In genomic region chr19:46044271-46044992, GRCm38 (mm10) we compare ENCODE assay signal across 8 mouse cellular contexts. TPM values are rescaled to one million over a fixed set of nuclear protein-coding genes. Genes with fewer than 3 reads are reported as not detected.
DNase-seq lines count a peak whose midpoint lies in the region; ATAC-seq and TF ChIP-seq lines count a peak whose summit lies in the region.

Gene Pprc1, plus strand, starts transcription at chr19:46044886.

- WGBS in bone marrow, adult 2 months: under 1% methylated on average over 34 of the region's 34 CpGs
- WGBS in forebrain, embryonic 13.5 days: under 1% methylated on average over 23 of the region's 34 CpGs
- WGBS in macrophage (ENCODE audit: missing documents): 2% methylated on average over 30 of the region's 34 CpGs

- H3K27me3 ChIP-seq in forebrain, embryonic 13.5 days: no peaks in the 10 kb centered on the region

- TF ChIP-seq CTCF in bone marrow, adult 2 months (IDR thresholded peaks at IDR 0.05; ENCODE audit: control insufficient read depth, insufficient read depth, low read length): no peak

- H3K9ac ChIP-seq in forebrain, embryonic 13.5 days: peak within 1 kb of the TSS; percentile 99

- peaks cover 51% of the 10 kb centered on the region for H3K79me2 ChIP-seq in macrophage (ENCODE audit: inconsistent target)

- peak within 1 kb of the TSS; percentile 79 for H3K27ac ChIP-seq in bone marrow, adult 2 months (ENCODE audit: control insufficient read depth, insufficient read depth, low read depth, low read length, poor library complexity)
- peak within 1 kb of the TSS; percentile 99 for H3K27ac ChIP-seq in forebrain, embryonic 13.5 days
- H3K27ac ChIP-seq in macrophage: peak within 1 kb of the TSS; percentile 60

- no peak for TF ChIP-seq POLR2A in bone marrow, adult 2 months (IDR thresholded peaks at IDR 0.05; ENCODE audit: borderline replicate concordance, control insufficient read depth, low read depth, low read length)

- H3K4me2 ChIP-seq in forebrain, embryonic 13.5 days: peak within 1 kb of the TSS; percentile 100

- intact Hi-C loops in heart, postnatal 36 days (cut with DNase I): loop anchor here (2.0 kb wide), 1 partner anchor 40 kb away; no protein-coding TSS in a partner anchor

- no peak for ATAC-seq in forebrain, embryonic 13.5 days

- peaks cover 9% of the 10 kb centered on the region for H3K4me1 ChIP-seq in bone marrow, adult 2 months (ENCODE audit: control insufficient read depth, insufficient read depth, low read length)
- peaks cover 61% of the 10 kb centered on the region for H3K4me1 ChIP-seq in forebrain, embryonic 13.5 days

- no peaks in the 10 kb centered on the region for H3K9me3 ChIP-seq in forebrain, embryonic 13.5 days (replicated peaks)

- no peak for DNase-seq in left cerebral cortex, adult 18-20 months (ENCODE audit: low spot score in 2 of 2)
- no peak for DNase-seq in left cerebral cortex, adult 9 months (ENCODE audit: low spot score in 2 of 2)
- DNase-seq in heart, postnatal 36 days: peak; percentile 51 to 61
- no peak for DNase-seq in layer of hippocampus, postnatal 14 days (ENCODE audit: low spot score in 2 of 2)
- DNase-seq in thymus, postnatal 25 days: peak; percentile 30

- H3K4me3 ChIP-seq in bone marrow, adult 2 months (replicated peaks; ENCODE audit: control insufficient read depth, low read depth, low read length): peak within 1 kb of the TSS; percentile 97
- peak within 1 kb of the TSS; percentile 95 for H3K4me3 ChIP-seq in forebrain, embryonic 13.5 days
- H3K4me3 ChIP-seq in macrophage (ENCODE audit: inconsistent target): peak within 1 kb of the TSS; percentile 64

- no peaks in the 10 kb centered on the region for H3K36me3 ChIP-seq in forebrain, embryonic 13.5 days (ENCODE audit: poor library complexity, severe bottlenecking)
- no peaks in the 10 kb centered on the region for H3K36me3 ChIP-seq in macrophage (ENCODE audit: inconsistent target)

RNA-seq across cellular contexts. Expression of gene Pprc1, which starts in this region (rescaled TPM):
- total RNA-seq in left cerebral cortex, adult 18-20 months (2021): 10 to 100 TPM; 26.1 to 33.3 TPM
- 42.0 and 51.5 TPM in 2 replicates for polyA plus RNA-seq in bone marrow, adult 2 months (2011; ENCODE audit: insufficient read depth, insufficient read length, low replicate concordance, missing spikeins)
- polyA plus RNA-seq in forebrain, embryonic 13.5 days (2015; fragmentation: Nextera tagmentation; extraction: Ambion mirVana): 22.3 and 26.6 TPM in 2 replicates
- total RNA-seq in heart, postnatal 36 days (2021): 10 to 100 TPM; 16.1 to 16.4 TPM
- total RNA-seq in layer of hippocampus, postnatal 14 days (2021): 10 to 100 TPM; 23.4 to 29.0 TPM
- 100 to 1,000 TPM in 8 of 26 experiments, 10 to 100 TPM in 18; 39.0 to 165 (median 87.4) TPM for total RNA-seq in macrophage (2018; cell fraction: chromatin; rRNA removed)
- total RNA-seq in macrophage (2018; cell fraction: cytosol; rRNA removed): 10 to 100 TPM in 25 of 26 experiments, 1 to 10 TPM in 1; 9.7 to 26.8 (median 18.4) TPM
- 100 to 1,000 TPM in 1 of 26 experiments, 10 to 100 TPM in 25; 32.4 to 133 (median 55.7) TPM for total RNA-seq in macrophage (2018; cell fraction: nucleus; rRNA removed)
- polyA plus RNA-seq in macrophage (2018): 13.1 to 26.2 TPM (median 15.9 TPM) in 3 replicates

Comparison
In these comparisons a context has a peak if more than half of its experiments do, and no peak if none do; other contexts are left out.
1. DNase-seq: peak in heart, postnatal 36 days (2 of 2) and thymus, postnatal 25 days (single experiment); none in left cerebral cortex, adult 18-20 months (0 of 2), left cerebral cortex, adult 9 months (0 of 2) and layer of hippocampus, postnatal 14 days (0 of 2).
2. Peak in every context shown above with its lines, with median percentiles within 50 percentile points of each other: H3K27ac ChIP-seq and H3K4me3 ChIP-seq.